Mouse (Mus musculus): ENCODE results near the gene M6pr.
A peak's percentile ranks its signal among the peaks of the same experiment; 100 is the strongest.

Gene M6pr

GRCm38 (mm10) chr6:122308505-122309393, at the start of gene M6pr:
Gene M6pr (plus strand): TSS chr6:122308720.
- DNase-seq (ENCODE audit: low spot score in 2 of 2): peak; percentile 87 to 89

GRCm38 (mm10) chr6:122262543-122262942, 46.0 kb upstream of the M6pr start:
- DNase-seq (ENCODE audit: low spot score in 2 of 2): no peak

GRCm38 (mm10) chr6:122268561-122268960, 40.0 kb upstream of the M6pr start:
- no peak for DNase-seq (ENCODE audit: low spot score in 2 of 2)

- DNase-seq (ENCODE audit: low spot score in 2 of 2): peak in 1 of 2 experiments; percentile 49
These were observed 39.4 kb upstream of the M6pr start for GRCm38 (mm10) chr6:122269170-122269569.

GRCm38 (mm10) chr6:122270152-122270551, 38.4 kb upstream of the M6pr start:
- no peak for DNase-seq (ENCODE audit: low spot score in 2 of 2)

- no peak for DNase-seq (ENCODE audit: low spot score in 2 of 2)
These were observed 34.0 kb upstream of the M6pr start for GRCm38 (mm10) chr6:122274546-122274945.

GRCm38 (mm10) chr6:122276565-122276964, 32.0 kb upstream of the M6pr start:
- no peak for DNase-seq (ENCODE audit: low spot score in 2 of 2)

GRCm38 (mm10) chr6:122282782-122283181, 25.7 kb upstream of the M6pr start, which contains the start of gene Klrg1:
Gene Klrg1 (minus strand): TSS chr6:122282882.
- no peak for DNase-seq (ENCODE audit: low spot score in 2 of 2)

- no peak for DNase-seq (ENCODE audit: low spot score in 2 of 2)
These were observed 25.1 kb upstream of the M6pr start for GRCm38 (mm10) chr6:122283429-122283828.

- no peak for DNase-seq (ENCODE audit: low spot score in 2 of 2)
These were observed 24.2 kb upstream of the M6pr start for GRCm38 (mm10) chr6:122284304-122284703.

GRCm38 (mm10) chr6:122284823-122285222, 23.7 kb upstream of the M6pr start:
- no peak for DNase-seq (ENCODE audit: low spot score in 2 of 2)

GRCm38 (mm10) chr6:122288263-122288662, 20.3 kb upstream of the M6pr start:
- no peak for DNase-seq (ENCODE audit: low spot score in 2 of 2)

GRCm38 (mm10) chr6:122289313-122289712, 19.2 kb upstream of the M6pr start:
- DNase-seq (ENCODE audit: low spot score in 2 of 2): no peak

GRCm38 (mm10) chr6:122290253-122290652, 18.3 kb upstream of the M6pr start:
- DNase-seq (ENCODE audit: low spot score in 2 of 2): no peak

- DNase-seq (ENCODE audit: low spot score in 2 of 2): no peak
These were observed 17.3 kb upstream of the M6pr start for GRCm38 (mm10) chr6:122291264-122291663.

GRCm38 (mm10) chr6:122291735-122292134, 16.8 kb upstream of the M6pr start:
- no peak for DNase-seq (ENCODE audit: low spot score in 2 of 2)

- DNase-seq (ENCODE audit: low spot score in 2 of 2): no peak
These were observed 16.3 kb upstream of the M6pr start for GRCm38 (mm10) chr6:122292184-122292583.

- DNase-seq (ENCODE audit: low spot score in 2 of 2): no peak
These were observed 15.4 kb upstream of the M6pr start for GRCm38 (mm10) chr6:122293121-122293520.

GRCm38 (mm10) chr6:122293796-122294195, 14.7 kb upstream of the M6pr start:
- DNase-seq (ENCODE audit: low spot score in 2 of 2): no peak

- no peak for DNase-seq (ENCODE audit: low spot score in 2 of 2)
These were observed 14.2 kb upstream of the M6pr start for GRCm38 (mm10) chr6:122294290-122294689.

- DNase-seq (ENCODE audit: low spot score in 2 of 2): no peak
These were observed 13.3 kb upstream of the M6pr start for GRCm38 (mm10) chr6:122295242-122295641.

GRCm38 (mm10) chr6:122296918-122297278, 11.6 kb upstream of the M6pr start:
- DNase-seq (ENCODE audit: low spot score in 2 of 2): no peak

Measured in spleen, postnatal 4 days (tissue).